Mouse (Mus musculus): Measurements from ENCODE around the gene Dcp1b.

DNA sequence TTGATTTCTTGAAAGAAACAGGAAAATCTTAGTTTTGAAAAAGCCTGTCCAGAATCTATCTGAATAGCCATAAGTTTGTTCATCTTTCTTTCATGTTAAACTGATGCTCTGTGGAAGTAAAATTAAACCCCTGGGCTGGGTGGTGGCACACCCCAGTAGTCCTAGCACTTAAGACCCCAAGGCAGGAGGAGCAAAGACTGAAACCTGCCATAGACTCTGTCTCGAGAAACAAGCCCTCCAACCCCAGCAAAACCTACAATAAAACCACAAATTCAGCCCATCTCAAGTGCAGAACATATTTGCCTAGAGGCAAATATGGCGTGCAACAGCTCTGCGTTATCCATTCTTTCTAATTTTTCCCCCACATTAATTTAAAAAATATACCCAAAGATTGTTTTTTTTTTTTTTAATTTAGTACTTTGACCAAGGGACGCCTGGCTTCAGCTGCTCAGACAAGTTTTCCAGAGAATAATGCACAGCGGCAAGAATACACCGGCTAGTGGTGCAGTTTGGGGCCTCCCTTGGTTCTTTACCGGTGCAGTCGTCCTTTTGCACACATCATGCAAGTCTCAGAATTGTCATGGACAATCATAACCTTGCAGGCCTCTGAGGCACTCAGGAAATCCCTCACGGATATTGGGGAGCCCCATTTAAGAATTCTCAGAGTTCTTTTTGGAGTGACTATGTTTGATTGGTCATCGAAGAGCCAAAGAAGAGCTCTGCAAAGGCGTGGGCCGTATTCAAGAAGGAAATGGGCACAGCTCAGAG lies 562 bp upstream of the Dcp1b start:
- TF ChIP-seq CTCF (IDR thresholded peaks at IDR 0.05; ENCODE audit: insufficient read depth, low read length) (no peak), POLR2A (IDR thresholded peaks at IDR 0.05; ENCODE audit: borderline replicate concordance, extremely low read depth, low read depth, low read length) (no peak)
